Mouse (Mus musculus) lung, embryonic 14.5 days (tissue): Measurements from ENCODE around the gene Vcl. TPM values are rescaled to one million over a fixed set of nuclear protein-coding genes. Genes with fewer than 3 reads are reported as not detected.

Experiments
- ATAC-seq: fragments of 200-750 bp; cut with Nextera tagmentation; 2 replicates; pipeline ENCODE4 v1.8.0; 2017; ENCODE audit warnings: mild to moderate bottlenecking, moderate TSS enrichment, moderate library complexity; ENCODE audit not compliant: insufficient read depth
- DNase-seq: peaks from one replicate; pipeline ENCODE4 v3.0.0-alpha.2; 2015
- H3K27ac ChIP-seq: fragments of 300-500 bp; sonication (generic); 2 replicates; pipeline ENCODE4 v1.5.1; 2014; ENCODE audit warnings: low read depth, mild to moderate bottlenecking, moderate library complexity
- H3K27me3 ChIP-seq: fragments of 300-500 bp; sonication (generic); 2 replicates; pipeline ENCODE4 v1.6.1; 2014; ENCODE audit warnings: low read length, control low read depth; ENCODE audit not compliant: insufficient read depth
- H3K36me3 ChIP-seq: fragments of 300-500 bp; sonication (generic); 2 replicates; pipeline ENCODE4 v1.6.1; 2014; ENCODE audit warnings: control low read depth; ENCODE audit not compliant: insufficient read depth
- H3K4me1 ChIP-seq: fragments of 300-500 bp; sonication (generic); 2 replicates; pipeline ENCODE4 v1.6.1; 2014; ENCODE audit warnings: antibody characterized with exemption, control low read depth; ENCODE audit not compliant: insufficient read depth
- H3K4me2 ChIP-seq: fragments of 300-500 bp; sonication (generic); 2 replicates; pipeline ENCODE4 v1.6.1; 2014; ENCODE audit warnings: mild to moderate bottlenecking
- H3K4me3 ChIP-seq: fragments of 300-500 bp; sonication (generic); 2 replicates; pipeline ENCODE4 v1.5.1; 2014; ENCODE audit warnings: low read depth, low read length
- H3K9ac ChIP-seq: fragments of 300-500 bp; sonication (generic); 2 replicates; pipeline ENCODE4 v1.6.1; 2014
- H3K9me3 ChIP-seq: fragments of 300-500 bp; sonication (generic); 2 replicates; pipeline ENCODE4 v1.6.1; 2016; ENCODE audit warnings: low read depth, low read length, control low read depth
- CTCF ChIP-seq: IDR thresholded peaks from 2 replicates; pipeline ENCODE4 v1.5.1; 2016; ENCODE audit warnings: antibody characterized with exemption, low read depth
- WGBS: fragments of 180-500 bp; shearing (Covaris S2); extraction: QIAGEN DNeasy Blood & Tissue Kit; methylation state at CpG from one replicate; pipeline ENCODE4 v1.1.7; 2014; 5-methylcytosine and 5-hydroxymethylcytosine counted together
- polyA plus RNA-seq: library from polyadenylated mRNA; unstranded; fragments of >200 nt; fragmentation: Nextera tagmentation; extraction: Ambion mirVana; gene quantifications from 2 replicates; pipeline ENCODE4 v1.2.1, GENCODE M21; 2014

Vcl gene
- polyA plus RNA-seq, 1 experiment from 2014 or later, result 64.3 TPM

GRCm38 (mm10) chr14:21034271-21034670 is 105.1 kb downstream of the Vcl start:
- Histone ChIP-seq H3K4me2 (no peak overlapping the region), H3K9me3 (no peaks in the 10 kb centered on the region), H3K27me3 (no peaks in the 10 kb centered on the region), H3K4me3 (no peak overlapping the region), H3K27ac (no peak overlapping the region), H3K4me1 (no peaks in the 10 kb centered on the region), H3K9ac (no peak overlapping the region), H3K36me3 (peaks cover 70% of the 10 kb centered on the region)
- WGBS, result 86% methylated on average over 4 of the region's 4 CpGs
- ATAC-seq, result no peak
- DNase-seq, result no peak
- no peak for TF ChIP-seq CTCF

- peaks cover 71% of the 10 kb centered on the region for H3K36me3 ChIP-seq
- 93% methylated on average over 3 of the region's 3 CpGs for WGBS
- no peaks in the 10 kb centered on the region for H3K9me3 ChIP-seq
- DNase-seq (no peak), ATAC-seq (no peak)
- H3K4me1 ChIP-seq, result no peaks in the 10 kb centered on the region
- H3K9ac ChIP-seq, result no peak overlapping the region
- no peak overlapping the region for H3K4me2 ChIP-seq
- H3K27ac ChIP-seq, result no peak overlapping the region
- no peak for TF ChIP-seq CTCF
- no peak overlapping the region for H3K4me3 ChIP-seq
- H3K27me3 ChIP-seq, result no peaks in the 10 kb centered on the region
Measured at GRCm38 (mm10) chr14:21034791-21035190, 105.6 kb downstream of the Vcl start.

- no peak overlapping the region for H3K27ac ChIP-seq
- H3K9me3 ChIP-seq, result no peaks in the 10 kb centered on the region
- DNase-seq (peak; percentile 37), ATAC-seq (no peak)
- H3K27me3 ChIP-seq, result no peaks in the 10 kb centered on the region
- H3K4me3 ChIP-seq, result no peak overlapping the region
- no peak overlapping the region for H3K9ac ChIP-seq
- H3K4me1 ChIP-seq, result no peaks in the 10 kb centered on the region
- H3K36me3 ChIP-seq, result peaks cover 48% of the 10 kb centered on the region
- TF ChIP-seq CTCF, result no peak
- WGBS, result 55% methylated on average over 12 of the region's 12 CpGs
- H3K4me2 ChIP-seq, result no peak overlapping the region
Measured at GRCm38 (mm10) chr14:21039077-21039476, 109.9 kb downstream of the Vcl start.

GRCm38 (mm10) chr14:21039623-21040022 is 110.4 kb downstream of the Vcl start:
- Histone ChIP-seq H3K9me3 (no peaks in the 10 kb centered on the region), H3K27me3 (no peaks in the 10 kb centered on the region), H3K4me1 (no peaks in the 10 kb centered on the region), H3K36me3 (peaks cover 47% of the 10 kb centered on the region), H3K27ac (no peak overlapping the region), H3K4me2 (no peak overlapping the region), H3K9ac (no peak overlapping the region), H3K4me3 (no peak overlapping the region)
- TF ChIP-seq CTCF, result no peak
- DNase-seq, result no peak
- no peak for ATAC-seq
- WGBS, result 59% methylated on average over 4 of the region's 4 CpGs

GRCm38 (mm10) chr14:21047840-21048239 is 118.6 kb downstream of the Vcl start:
- ATAC-seq (no peak), DNase-seq (no peak)
- no peaks in the 10 kb centered on the region for H3K9me3 ChIP-seq
- 91% methylated on average over 2 of the region's 2 CpGs for WGBS
- H3K27ac ChIP-seq, result no peak overlapping the region
- H3K36me3 ChIP-seq, result peaks cover 12% of the 10 kb centered on the region; the same call in 1 of the 2 replicates
- no peaks in the 10 kb centered on the region for H3K27me3 ChIP-seq
- no peak overlapping the region for H3K4me3 ChIP-seq
- H3K9ac ChIP-seq, result no peak overlapping the region
- no peaks in the 10 kb centered on the region for H3K4me1 ChIP-seq
- H3K4me2 ChIP-seq, result no peak overlapping the region
- TF ChIP-seq CTCF, result no peak

DNA sequence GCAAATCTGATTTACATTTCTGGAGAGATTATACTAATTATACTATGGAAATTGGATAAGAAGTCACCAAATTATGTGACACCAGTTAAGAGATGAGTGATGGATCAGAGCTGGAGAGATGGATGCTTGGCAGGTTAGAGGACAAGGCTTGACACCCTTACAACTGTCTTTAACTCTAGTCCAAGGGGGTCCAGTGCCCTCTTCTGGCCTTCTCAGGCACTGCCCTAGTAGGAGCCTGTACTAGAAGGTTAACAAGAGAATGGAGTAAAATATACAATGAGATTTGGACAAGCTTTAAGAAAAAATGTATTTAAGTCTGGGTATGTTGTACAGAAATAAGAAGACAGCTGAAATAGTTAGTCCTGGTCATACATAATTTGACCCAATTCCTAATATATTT is 119.7 kb downstream of the Vcl start:
- H3K9ac ChIP-seq, result no peak overlapping the region
- ATAC-seq, result no peak
- 0 out of 2 replicates have a peak, but pooled peaks cover 5% of the 10 kb centered on the region for H3K4me1 ChIP-seq
- no peak overlapping the region for H3K4me2 ChIP-seq
- no peak overlapping the region for H3K4me3 ChIP-seq
- H3K36me3 ChIP-seq, result peaks cover 9% of the 10 kb centered on the region; the same call in 1 of the 2 replicates
- TF ChIP-seq CTCF, result peak; percentile 60
- no peaks in the 10 kb centered on the region for H3K9me3 ChIP-seq
- peak; percentile 62 for DNase-seq
- H3K27me3 ChIP-seq, result no peaks in the 10 kb centered on the region
- H3K27ac ChIP-seq, result no peak overlapping the region

- Histone ChIP-seq H3K4me1 (0 out of 2 replicates have a peak, but pooled peaks cover 5% of the 10 kb centered on the region), H3K27me3 (no peaks in the 10 kb centered on the region), H3K36me3 (no peaks in the 10 kb centered on the region), H3K9ac (no peak overlapping the region), H3K4me2 (peak overlapping the region; percentile 93), H3K9me3 (no peaks in the 10 kb centered on the region), H3K4me3 (peak overlapping the region; percentile 88; the same call in 1 of the 2 replicates), H3K27ac (no peak overlapping the region)
- ATAC-seq, result no peak
- 69% methylated on average over 3 of the region's 3 CpGs for WGBS
- DNase-seq, result peak; percentile 36
- peak; percentile 63 for TF ChIP-seq CTCF
Measured at GRCm38 (mm10) chr14:21050734-21051133, 121.5 kb downstream of the Vcl start.
